Mouse (Mus musculus) lung, postnatal 10 days (tissue): ENCODE results near the gene Hectd3.
A peak's percentile ranks its signal among the peaks of the same experiment; 100 is the strongest.

Source experiments
- DNase-seq: peaks from one replicate; pipeline ENCODE4 v3.0.0; 2021

Gene Hectd3

DNA sequence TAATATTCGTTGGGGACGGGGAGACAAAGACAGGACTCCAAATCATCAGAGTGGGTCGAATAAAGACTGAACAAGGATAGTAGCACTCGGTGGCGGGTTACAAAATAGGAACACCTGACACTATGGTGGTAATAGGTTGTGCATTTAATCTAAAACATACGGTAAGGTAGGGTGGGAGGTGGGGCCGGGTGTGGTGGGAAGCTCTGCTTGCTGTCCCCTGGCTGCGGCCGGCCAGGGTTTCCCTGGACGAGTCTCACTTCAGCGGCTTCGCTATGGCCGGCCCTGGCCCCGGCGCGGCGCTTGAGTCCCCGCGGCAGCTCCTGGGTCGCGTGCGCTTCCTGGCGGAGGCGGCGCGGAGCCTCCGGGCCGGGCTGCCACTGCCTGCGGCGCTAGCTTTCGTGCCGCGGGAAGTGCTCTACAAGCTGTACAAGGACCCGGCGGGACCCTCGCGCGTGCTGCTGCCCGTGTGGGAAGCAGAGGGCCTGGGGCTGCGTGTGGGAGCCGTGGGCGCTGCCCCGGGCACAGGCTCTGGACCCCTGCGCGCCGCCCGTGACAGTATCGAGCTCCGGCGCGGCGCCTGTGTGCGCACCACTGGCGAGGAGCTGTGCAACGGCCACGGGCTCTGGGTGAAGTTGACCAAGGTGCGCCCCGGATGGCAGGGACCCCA, at the start of gene Hectd3:
Gene Hectd3 (plus strand): TSS at position 187 of the 667 bp plus-strand sequence.
- DNase-seq, result peak; percentile 64

DNA sequence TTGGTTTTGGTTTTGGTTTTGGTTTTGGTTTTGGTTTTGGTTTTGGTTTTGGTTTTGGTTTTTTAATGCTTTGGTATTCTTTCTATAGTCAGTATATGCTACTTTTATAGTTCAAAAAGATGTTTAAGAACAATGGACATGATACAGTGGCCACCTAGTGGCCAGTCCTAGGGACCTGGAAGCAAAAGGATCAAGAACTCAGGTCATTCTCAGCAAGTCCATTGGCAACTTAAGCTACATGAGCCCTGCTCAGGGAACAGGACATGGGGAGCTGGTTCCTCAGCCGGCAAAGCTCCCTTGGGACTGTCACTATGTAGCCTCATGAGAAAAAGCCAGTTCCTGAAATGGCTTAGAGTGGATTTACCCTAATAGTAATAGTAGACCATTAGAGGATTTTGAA, 43.5 kb upstream of the Hectd3 start:
- DNase-seq, result no peak

DNA sequence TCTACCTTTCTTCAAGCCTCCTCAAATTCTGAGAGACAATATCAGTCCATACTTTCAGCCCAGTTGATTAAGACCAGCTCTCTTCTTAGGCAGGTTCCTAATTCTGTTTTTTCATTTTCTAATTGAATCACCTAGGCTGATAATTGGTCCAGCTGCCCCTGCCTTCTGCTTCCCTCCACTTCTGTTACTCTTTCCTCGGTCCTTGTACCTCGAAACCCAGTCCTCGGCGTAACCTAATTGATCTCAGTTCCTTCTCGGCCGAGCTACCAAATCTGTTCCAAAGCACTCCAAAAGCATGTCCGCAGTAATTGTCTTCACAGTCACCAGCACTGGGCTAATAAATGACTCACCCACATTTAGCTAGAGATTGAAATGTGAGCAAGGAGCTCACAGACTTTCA, 40.2 kb upstream of the Hectd3 start:
- DNase-seq, result no peak

DNA sequence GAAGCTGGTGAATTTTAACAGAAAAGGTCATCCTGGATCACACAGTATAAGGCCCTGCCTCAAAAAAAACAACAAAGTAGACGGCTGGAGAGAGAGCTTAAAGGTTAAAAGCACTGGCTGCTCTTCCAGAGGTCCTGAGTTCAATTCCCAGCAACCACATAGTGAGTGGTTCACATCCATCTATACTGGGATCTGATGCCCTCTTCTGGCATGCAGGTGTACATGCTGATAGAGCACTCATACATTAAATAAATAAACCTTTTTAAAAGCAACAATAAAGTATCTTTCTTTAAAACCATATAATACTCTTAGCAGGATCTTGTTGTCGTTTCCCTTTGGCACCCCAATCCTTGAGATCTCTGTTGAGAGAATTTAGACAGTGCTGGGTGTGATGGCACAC, 18.6 kb upstream of the Hectd3 start:
- DNase-seq, result no peak

DNA sequence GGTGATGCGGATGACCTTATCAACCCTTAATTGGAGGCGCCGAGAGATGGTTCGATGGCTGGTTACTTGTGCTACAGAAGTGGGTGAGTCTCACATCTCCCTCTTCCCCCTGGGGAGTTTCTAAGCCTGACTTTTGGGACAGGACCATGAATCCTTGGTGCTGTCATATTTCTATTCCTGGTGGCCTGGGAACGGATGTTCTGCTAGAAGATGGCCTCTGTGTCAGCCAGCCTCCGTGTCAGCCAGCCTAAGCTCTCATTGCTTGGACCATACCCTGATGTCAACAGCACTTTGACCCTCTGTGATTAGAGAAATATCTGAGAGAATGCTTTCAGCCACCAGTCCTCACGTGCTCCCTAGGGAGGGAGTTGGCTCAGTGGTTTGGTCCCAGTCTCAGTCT, 9.4 kb upstream of the Hectd3 start:
- DNase-seq, result no peak

DNA sequence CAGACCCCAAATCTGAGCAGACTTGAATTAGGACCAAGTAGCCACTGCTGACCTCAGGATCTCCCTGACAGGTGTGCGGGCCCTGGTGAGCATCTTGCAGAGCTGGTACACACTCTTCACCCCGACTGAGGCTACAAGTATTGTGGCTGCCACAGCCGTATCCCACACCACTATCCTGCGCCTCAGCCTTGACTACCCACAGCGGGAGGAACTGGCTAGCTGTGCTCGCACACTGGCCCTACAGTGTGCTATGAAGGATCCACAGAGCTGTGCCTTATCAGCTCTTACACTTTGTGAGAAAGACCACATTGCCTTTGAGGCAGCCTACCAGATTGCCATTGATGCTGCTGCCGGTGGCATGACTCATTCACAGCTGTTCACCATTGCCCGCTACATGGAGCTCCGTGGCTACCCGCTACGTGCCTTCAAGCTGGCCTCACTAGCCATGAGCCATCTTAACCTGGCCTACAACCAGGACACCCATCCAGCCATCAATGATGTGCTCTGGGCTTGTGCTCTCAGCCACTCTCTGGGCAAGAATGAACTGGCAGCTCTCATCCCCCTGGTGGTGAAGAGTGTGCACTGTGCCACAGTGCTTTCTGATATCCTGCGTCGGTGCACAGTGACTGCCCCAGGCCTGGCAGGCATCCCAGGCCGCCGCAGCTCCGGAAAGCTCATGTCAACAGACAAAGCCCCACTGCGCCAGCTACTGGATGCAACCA, 8.6 kb upstream of the Hectd3 start:
- DNase-seq, result peak; percentile 91

DNA sequence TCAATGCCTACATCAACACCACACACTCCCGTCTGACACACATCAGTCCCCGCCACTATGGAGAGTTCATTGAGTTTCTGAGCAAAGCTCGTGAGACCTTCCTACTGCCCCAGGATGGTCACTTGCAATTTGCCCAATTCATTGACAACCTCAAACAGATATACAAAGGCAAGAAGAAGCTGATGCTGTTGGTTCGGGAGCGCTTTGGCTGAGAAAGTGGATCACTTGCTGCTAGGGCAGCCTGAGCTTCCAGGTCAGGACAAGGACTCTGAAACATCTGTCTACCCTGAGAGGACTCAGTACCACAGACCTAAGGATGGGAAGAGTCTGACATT, 8.0 kb upstream of the Hectd3 start:
- no peak for DNase-seq

DNA sequence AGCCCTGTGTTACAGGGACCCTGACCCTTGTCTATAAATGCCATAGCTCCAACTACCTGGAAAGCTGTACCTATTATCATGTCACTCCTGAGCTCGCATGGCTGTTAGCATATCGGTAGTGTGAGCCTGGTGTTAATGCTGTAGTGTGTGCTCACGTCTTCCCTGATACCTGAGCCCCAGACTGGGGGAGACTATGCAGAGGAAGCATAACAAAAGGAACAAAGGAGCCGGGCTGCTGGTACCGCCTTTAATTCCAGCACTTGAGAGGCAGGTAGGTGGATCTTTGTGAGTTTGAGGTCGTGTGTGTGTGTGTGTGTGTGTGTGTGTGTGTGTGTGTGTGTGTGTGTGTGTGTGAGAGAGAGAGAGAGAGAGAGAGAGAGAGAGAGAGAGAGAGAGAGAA, 5.4 kb upstream of the Hectd3 start:
- no peak for DNase-seq

DNA sequence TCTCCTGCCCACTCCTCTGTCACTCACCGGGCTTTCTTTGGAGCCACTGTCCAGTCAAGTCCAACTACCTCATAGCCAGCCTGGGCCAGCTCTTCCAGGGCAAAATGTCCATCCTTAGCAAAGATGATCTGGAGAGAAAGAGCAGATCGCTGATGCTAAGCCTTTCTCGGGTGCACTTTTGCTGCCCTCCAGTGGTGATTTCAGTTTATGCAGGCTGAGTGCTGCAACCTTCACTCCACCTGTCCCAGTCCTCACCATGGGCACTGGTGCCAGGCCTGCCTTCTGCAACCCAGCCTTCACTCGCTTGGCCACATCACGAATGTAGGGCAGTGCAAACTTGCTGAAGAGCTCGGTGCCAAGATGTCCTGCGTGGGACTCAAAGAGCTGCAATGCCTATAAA, 3.8 kb upstream of the Hectd3 start:
- DNase-seq, result peak; percentile 87

DNA sequence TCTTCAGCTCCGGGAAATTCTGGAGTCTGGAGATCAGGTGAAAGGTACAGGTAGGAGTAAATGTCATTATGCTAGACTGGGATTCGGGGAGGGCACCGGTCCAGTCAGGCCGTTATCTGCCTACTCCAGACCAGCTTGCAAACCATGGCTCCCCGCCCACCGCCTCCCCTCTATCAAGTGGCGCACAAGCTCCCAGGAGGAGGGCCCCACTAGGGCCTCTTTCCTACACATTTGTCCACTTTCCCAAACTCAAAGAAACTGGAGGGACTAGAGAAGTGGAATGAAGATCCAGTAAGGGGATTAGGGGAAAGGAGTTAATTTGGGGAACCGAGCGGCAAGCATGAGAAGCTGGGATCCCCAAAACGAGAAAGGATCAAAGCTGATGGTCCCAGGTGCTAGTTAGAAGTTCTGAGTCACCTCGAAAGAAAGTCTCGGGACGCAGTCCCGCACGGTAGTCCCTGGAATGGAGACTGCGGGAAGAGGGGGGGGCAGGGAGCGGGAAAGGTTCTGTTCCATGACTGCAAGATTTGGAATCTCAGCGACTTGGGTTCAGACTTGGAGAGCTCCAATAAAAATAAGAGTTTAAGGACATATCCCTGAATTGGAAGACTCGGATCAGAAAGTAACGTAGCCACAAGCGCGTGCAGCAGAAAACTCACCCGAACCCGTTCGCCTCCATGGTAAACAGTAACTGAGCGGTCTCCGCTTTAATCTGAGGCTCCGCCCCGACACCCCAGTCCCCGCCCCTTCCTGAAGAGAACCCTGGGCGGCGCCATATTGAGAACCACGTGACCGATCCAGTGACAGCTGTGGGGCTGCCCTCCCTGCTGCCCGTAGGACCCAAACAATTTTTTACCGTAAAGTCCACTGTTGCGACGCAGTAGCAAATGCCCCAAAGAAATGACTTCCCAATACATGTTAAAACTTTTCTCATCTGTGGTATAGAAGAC, 1.2 kb upstream of the Hectd3 start, which contains the start of gene Urod:
Gene Urod (minus strand): TSS at position 742 of the 950 bp plus-strand sequence.
- peak; percentile 98 for DNase-seq

DNA sequence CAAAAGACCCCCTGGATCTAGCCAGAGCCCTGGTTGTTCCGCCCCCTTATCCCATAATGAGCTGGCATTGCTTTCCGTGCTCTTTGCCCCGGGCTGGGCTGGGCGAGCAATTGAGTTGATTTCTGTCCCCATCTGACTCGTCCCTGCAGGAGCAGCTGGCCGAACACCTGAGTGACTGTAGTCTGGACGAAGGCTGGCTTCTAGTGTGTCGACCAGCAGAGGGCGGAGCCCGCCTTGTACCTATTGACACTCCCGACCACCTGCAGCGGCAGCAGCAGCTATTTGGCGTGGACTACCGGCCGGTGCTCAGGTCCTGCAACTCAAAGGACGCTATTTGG, 650 bp downstream of the Hectd3 start:
- DNase-seq, result peak; percentile 61

DNA sequence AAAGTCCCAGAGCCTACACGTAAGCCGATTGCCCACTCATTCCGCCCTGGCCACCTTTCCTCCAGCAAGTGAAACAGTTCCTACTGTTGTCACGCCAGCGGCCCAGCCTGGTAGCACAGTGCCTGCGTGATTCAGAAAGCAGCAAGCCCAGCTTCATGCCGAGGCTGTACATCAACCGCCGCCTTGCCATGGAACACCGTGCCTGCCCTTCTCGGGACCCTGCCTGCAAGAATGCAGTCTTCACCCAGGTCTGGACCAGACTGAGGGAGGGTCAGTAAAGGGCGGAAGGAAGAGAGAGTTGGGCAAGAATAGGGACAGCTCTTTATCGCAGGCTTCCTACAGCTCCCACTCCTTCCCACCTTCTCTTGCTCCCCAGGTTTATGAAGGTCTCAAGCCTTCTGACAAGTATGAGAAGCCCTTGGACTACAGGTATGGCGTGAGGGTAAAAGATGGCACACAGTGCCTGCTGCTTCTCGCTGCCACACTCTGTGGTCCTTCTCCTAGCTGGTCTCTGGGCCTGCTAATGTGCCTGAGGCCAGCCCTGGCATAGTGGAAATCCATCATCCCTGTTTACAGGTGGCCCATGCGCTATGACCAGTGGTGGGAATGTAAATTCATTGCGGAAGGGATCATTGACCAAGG, 4.5 kb downstream of the Hectd3 start:
- no peak for DNase-seq

DNA sequence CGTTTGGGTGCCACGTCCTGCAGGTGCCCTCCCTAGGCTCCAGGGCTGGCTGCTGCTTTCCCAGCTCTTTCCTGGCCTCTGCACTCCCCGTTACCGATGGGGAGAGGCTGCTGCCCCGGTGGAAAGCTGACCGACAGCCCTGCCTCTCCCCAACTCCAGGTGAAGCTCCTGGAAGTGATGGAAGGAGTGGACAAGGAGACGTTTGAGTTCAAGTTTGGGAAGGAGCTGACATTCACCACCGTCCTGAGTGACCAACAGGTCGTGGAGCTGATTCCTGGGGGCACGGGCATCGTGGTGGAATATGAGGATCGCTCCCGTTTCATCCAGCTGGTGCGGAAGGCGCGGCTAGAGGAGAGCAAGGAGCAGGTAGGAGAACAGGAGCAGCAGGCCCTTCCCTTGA, 6.8 kb downstream of the Hectd3 start:
- DNase-seq, result no peak

DNA sequence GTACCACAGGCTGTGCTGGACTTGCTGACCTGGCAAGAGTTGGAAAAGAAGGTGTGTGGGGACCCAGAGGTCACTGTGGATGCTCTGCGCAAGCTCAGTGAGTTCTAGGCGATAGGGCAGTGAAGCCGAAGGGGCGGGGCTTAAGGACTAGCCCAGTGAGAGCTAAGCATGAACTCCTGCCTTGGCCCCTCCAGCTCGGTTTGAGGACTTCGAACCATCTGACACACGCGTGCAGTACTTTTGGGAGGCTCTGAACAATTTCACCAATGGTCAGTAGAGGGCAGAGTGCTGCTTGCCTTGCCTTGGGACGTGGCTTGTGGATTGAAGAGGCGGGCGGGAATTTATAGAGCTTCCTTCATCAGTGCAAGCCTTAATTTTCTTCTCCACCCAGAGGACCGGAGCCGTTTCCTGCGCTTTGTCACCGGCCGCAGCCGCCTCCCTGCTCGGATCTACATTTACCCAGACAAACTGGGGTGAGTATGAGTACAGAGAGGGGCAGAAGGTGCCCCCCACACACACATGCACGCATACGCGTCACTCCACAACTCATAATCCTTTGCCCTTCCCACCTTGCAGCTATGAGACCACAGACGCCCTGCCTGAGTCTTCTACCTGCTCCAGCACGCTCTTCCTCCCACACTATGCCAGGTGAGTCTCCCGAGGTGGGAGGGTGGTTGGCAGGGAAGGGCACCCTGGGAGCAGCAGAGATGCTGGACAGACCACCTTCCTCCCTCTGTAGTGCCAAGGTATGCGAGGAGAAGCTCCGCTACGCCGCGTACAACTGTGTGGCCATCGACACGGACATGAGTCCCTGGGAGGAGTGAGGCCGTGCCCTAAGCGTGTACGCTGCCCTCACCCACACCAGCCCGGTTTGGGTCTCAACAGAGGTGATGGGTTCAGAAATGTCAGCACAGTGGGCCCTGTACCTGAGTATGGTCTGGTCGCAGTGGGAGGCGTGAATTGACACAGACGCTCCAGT, 7.7 kb downstream of the Hectd3 start:
- DNase-seq, result peak; percentile 81

DNA sequence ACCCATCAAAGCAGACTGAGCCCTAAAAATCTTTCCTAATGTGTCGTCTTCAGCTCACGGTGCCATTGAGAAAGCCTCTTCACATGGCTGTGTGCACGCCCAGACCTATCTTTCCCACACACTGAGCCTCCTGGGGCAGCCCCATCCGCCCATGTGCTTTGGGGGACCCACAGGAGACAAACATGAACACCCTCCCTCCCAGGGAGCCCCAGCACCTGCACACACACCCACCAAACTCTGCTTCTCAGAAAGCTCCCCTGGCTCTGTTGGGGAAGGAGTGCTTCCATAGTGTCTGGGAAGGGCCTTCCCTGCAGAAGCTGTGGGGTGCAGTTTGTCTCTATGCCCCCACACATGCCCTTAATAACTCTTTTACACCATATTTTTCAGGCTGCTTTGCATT, 9.5 kb downstream of the Hectd3 start:
- DNase-seq, result no peak

DNA sequence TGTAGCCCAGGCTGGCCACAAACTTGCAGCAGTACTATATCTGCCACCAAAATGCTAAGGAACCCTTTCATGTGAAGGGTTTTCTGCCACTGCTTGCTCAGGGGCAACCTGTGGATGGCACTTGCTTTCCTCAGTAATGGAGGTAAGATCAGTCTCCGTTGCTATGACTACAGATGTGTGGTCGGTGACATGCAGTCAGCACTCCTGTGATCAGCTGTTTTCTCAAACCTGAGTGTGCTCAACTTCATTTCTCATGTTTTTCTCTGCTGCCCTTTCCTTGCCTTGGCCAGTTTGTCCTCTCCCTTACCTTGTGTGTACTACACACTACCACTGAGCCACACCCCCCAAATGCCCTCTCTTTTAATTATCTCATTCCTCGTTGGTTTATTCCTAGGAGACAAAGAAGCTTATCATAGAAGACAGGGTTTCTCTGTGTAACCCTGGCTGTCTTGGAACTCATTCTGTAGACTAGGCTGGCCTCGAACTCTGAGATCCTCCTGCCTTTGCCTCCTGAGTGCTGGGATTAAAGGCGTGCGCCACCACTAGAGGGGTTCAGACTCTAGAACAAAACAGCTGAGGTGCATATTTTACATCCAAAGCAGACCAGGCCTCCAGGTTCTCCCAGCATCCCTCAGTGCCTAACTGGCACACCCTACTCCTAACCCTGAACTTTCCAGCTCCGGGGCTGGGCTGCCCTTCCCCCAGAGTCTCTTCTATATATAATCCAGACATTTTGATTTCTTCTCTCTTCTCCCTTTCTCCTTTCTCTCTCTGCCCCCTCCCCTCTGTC, 10.7 kb downstream of the Hectd3 start:
- no peak for DNase-seq

DNA sequence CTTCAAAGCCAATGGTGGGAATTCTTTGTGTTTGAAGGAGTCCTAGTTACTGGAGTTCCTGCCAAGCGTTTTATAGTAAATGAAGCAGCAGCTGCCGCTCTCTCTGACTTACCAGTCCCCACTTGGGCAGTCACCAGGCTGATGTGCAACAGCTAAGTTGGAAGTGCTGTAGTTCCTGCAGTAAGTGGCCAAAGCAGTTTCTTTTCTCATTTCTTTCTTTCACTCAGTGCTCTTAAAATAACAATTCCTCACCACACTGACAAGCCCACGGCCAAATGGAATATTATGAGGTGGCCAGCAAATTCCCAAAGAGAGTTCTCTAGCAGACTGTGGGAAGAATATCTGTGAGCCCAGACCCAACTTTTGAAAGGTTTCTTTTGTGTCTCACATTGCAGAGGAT, 11.9 kb downstream of the Hectd3 start:
- no peak for DNase-seq

DNA sequence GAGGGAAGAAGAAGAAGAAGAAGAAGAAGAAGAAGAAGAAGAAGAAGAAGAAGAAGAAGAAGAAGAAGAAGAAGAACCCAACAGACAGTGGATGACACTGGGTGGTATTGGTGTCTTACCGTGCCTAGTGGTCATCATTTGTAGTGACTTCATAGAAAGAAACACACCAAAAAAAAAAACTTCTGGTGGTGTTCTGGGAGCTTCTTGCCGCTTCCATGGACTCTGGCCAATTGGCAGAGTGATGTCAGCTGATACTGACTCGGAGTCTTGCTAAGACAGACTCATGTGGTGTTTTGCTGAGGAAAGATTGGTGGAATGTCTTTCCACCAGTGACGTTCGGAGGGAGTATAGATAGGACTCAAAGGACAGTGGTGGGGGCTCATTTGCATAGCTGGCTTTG, 15.1 kb downstream of the Hectd3 start:
- no peak for DNase-seq

DNA sequence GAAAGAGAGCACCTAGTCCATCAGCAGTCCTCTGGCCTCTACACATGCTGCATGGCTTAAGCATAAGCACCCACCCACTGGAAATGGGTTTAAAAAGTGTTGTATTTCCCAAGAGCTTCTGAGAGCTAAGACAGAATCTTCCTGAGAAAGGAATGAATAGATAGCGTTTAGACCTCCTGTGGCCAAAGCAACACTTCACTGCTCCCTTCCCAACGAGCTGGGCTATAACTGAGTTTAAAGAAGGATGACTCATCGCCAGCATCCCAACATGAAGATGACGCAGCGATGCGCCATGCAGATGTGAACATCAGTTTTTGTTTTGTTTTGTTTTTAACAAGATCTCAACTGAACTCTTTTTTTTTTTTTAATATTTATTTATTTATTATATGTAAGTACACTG, 18.5 kb downstream of the Hectd3 start:
- DNase-seq, result no peak

DNA sequence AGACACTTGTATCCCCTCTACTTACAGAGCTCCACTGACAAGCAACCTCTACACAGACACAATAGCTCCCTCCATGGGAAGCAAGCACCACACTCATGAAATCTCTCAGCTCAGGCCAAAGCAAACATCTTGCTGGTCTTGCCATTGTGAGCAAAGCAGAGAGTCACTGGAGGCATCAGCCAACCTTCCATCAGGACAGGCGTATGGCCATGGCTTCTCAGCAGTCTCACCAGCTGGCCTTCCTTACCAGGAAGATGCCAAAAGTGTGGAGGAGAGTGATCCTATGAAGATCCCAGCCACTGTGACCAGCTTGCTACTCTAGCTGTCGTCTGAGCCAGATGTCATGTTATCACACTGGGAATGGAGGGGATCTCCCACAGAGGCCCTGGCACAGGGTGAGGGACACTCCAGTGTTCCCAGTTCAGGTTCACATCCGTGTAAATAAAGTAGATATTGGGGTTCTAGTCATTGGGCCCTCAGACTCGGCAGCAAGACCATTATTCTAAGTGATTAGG, 19.8 kb downstream of the Hectd3 start:
- no peak for DNase-seq

DNA sequence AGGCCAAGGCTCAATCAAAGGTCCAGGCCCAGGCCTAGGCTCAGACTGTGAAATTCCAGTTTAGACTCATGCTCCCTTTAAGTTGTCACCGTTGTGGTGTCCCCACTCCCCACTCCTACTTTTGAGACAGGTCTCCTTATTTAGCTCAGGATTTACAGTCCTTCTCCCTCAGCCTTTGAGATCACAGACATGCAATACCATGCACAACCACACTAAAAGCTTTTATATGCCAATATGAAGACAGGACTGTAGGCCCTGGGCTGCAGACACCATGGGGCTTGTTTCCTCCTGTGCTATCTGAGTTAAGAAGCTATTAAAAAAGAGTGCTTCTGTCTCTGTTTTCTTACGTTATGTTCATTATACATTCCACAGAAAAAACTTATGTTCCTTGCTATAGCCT, 22.6 kb downstream of the Hectd3 start:
- DNase-seq, result no peak
